Mouse (Mus musculus) small intestine, adult 2 months (tissue): ENCODE measurements around the gene Wwox.

Experiments
- CTCF ChIP-seq: fragments of 200-500 bp; IDR thresholded peaks from 2 replicates; pipeline ENCODE4 v1.5.1; 2012; ENCODE audit warnings: low read depth, mild to moderate bottlenecking, control low read depth, inconsistent platforms, low read length, moderate library complexity, mixed read lengths; ENCODE audit not compliant: insufficient replicate concordance, insufficient read length; ENCODE audit errors: extremely low read depth
- POLR2A ChIP-seq: fragments of 200-500 bp; IDR thresholded peaks from 2 replicates; pipeline ENCODE4 v1.6.1; 2012; ENCODE audit warnings: low read depth, mild to moderate bottlenecking, control low read depth, inconsistent platforms, low read length, moderate library complexity

- no peak for TF ChIP-seq CTCF
- no peak for TF ChIP-seq POLR2A
Measured at GRCm38 (mm10) chr8:114523061-114523460, 83.6 kb downstream of the Wwox start.
